Mouse (Mus musculus) myocyte (in vitro differentiated cells): ENCODE results near the gene Ehbp1l1.

Experiments
- E2F4 ChIP-seq: IDR thresholded peaks from one replicate; pipeline ENCODE4 v1.6.1; 2011; ENCODE audit warnings: mild to moderate bottlenecking, control low read depth, moderate library complexity; ENCODE audit not compliant: insufficient read depth
- MAX ChIP-seq: IDR thresholded peaks from one replicate; pipeline ENCODE4 v1.6.1; 2011; ENCODE audit warnings: low read depth, mild to moderate bottlenecking, control low read depth
- MYOD1 ChIP-seq, 3 experiments: IDR thresholded peaks; one replicate each; pipeline ENCODE4 v1.6.1; 2011; ENCODE audit warnings: control low read depth in 2 of 3, low read depth in 2 of 3, mild to moderate bottlenecking in 2 of 3, moderate library complexity in 1 of 3; ENCODE audit not compliant: insufficient read length in 2 of 3, control insufficient read depth in 1 of 3
- MYOG ChIP-seq, 3 experiments: IDR thresholded peaks; one replicate each; pipeline ENCODE4 v1.6.1; 2011; ENCODE audit warnings: control low read depth in 2 of 3, low read depth in 2 of 3, mild to moderate bottlenecking in 2 of 3; ENCODE audit not compliant: insufficient read length in 2 of 3, control insufficient read depth in 1 of 3, insufficient read depth in 1 of 3
- POLR2A ChIP-seq: IDR thresholded peaks from one replicate; pipeline ENCODE4 v1.6.1; 2011; ENCODE audit warnings: low read depth, mild to moderate bottlenecking, control low read depth, moderate library complexity; ENCODE audit not compliant: insufficient read length
- SRF ChIP-seq: IDR thresholded peaks from one replicate; pipeline ENCODE4 v1.6.1; 2011; ENCODE audit warnings: low read depth; ENCODE audit not compliant: control insufficient read depth, insufficient read length
- TCF12 ChIP-seq: IDR thresholded peaks from one replicate; pipeline ENCODE4 v1.6.1; 2011; ENCODE audit warnings: mild to moderate bottlenecking, control low read depth; ENCODE audit not compliant: poor library complexity, insufficient read depth, severe bottlenecking
- TCF3 ChIP-seq: IDR thresholded peaks from one replicate; pipeline ENCODE4 v1.6.1; 2011; ENCODE audit warnings: low read depth, control low read depth; ENCODE audit not compliant: insufficient read length
- USF1 ChIP-seq: IDR thresholded peaks from one replicate; pipeline ENCODE4 v1.6.1; 2011; ENCODE audit warnings: low read depth, mild to moderate bottlenecking, control low read depth, moderate library complexity

DNA sequence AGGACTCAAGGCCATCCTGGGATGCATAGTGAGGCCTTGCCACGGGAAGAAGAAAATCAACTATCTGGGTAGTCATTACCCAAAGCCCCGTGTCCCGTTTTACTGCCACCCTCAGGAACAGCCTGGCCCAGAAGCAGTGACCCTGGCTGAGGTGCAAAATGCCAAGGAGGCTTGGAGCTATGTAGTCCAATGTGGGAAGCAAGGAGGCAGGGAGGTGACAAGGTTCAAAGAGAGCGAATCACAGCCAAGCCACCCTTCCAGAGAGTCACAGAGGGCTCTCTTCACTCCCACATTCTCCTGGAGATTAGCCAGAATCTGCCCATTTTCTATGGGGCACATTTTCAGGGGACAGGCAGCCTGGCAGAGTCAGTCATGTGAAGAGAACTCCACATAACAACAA lies 41.2 kb upstream of the Ehbp1l1 start:
- TF ChIP-seq E2F4 (no peak), POLR2A (no peak), MAX (no peak), TCF3 (no peak), USF1 (no peak), MYOD1 (IDR thresholded peaks at IDR 0.05; ENCODE audit: control insufficient read depth in 1 of 3, insufficient read length in 2 of 3, low read depth in 2 of 3) (no peak), TCF12 (no peak), MYOG (IDR thresholded peaks at IDR 0.05; ENCODE audit: control insufficient read depth in 1 of 3, insufficient read depth in 1 of 3, insufficient read length in 2 of 3, low read depth in 2 of 3) (no peak), SRF (no peak)
